Mouse (Mus musculus): ENCODE data around the gene Sox2.

The Sox2 gene

DNA sequence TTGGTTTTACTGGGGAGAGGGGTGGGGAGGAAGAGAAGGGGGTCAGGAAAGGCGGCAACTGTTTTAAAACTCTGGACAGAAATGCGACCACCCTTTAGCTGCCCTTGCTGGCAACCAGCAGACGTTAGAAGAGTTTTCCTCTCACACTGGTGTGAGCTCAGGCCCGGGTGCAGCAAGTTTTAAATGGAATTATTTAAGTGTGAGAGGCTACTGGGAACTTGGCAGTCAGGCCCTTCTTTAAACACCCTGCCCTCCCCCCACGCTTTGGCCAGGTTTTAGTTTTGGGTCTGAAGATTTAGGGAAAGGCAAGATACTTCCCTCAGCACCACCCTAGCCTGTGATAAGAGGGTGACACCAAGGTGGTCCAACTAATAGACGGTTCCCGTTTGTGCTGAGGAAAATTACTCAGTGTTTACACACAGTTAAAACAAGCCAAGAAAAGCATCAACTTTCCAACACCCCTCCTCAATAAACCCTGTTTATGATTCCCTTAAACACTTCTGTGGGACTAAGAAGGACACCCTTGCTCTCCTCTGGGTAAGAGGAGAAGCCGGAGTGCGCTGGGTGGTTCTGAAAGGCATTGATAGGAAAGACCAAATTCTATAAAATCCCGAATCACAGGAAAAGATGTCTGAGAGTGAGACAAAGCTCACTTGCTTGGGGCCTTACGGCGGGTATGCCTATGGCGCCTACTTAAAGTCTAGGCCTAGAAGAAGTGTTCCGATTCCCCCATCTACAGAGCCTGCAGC is 10.5 kb downstream of the Sox2 start:
- DNase-seq = no peak

- DNase-seq = no peak
Observed at GRCm38 (mm10) chr3:34661341-34662007, 11.3 kb downstream of the Sox2 start.

DNA sequence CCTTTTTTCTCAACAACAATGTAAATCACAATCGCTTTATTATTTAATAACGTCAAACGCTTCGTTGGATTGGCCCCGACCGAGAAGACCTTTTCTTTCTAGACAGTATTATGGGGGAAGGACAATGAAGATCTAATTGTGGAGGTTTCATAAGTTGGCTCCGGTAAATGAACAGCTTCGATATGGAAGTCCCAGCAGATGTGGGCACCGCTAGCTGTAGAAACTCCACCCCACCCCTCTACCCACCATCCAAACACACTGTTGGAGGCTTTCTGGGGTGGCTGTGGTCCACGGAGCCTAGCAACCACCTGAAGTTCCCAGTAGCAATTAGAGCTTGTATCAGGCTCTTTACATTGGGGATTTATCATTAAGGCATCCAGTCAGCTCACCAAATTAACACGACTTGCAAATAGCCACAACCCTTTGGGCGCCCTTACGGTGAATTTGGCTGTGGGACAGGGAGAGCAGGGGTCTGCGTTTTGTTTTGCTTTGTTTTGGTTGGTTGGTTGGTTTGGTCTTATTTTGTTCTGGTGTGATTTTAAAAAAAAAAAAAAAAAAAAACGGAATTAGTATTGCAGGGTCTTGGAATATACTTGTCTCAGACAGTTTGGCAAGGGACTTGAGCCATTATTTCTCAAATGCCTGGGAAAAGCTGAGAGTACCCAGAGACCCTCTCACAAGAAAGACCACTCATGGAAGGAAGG is 12.0 kb downstream of the Sox2 start:
- no peak for DNase-seq

GRCm38 (mm10) chr3:34662712-34663655 is 12.8 kb downstream of the Sox2 start:
- no peak for DNase-seq

DNA sequence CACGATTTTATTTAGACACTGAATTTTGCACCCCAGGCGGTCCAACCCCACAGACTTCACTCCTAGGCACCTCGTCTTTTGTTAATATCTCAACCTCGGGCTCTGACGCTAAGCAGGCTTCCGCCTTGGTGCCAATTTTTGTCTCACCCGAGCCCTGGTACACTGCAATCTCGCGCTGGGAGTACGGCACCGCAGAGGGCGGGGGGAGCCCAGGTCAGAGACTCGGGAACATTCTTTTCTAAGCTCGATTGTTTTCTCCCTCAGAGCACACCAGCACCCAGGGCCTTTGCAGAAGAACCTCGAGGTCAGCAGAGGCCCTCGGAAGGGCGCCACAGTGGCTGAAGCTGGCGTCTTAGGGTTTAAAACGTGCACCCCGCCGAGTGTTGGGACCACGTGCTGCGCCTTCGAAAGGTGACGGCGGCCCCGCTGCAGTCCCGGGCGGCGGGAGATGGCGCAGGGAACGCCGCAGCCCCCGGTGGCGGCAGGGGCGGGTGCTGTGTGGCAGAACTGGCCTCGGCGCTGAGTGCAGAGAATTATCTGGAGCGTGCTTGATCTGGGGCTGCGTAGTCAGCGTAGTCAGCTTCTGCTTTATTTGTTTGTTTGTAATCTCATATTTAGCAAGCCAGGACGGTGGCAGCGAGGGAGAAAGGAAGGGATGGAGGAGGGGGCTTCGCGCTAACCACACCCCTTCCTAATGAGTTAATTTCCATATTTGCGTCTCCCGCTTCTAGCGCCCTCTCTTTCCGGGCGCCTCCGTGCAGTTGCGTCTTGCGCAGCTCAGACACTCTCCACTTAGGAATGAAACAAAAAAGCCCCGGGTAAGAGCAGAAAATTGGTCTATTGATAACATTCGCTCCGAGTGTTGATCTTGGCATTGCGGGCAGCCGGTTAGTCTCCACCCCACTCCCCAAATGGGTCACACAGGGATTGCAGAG is 13.8 kb downstream of the Sox2 start:
- DNase-seq = no peak

- no peak for DNase-seq
Observed at GRCm38 (mm10) chr3:34664636-34665531, 14.7 kb downstream of the Sox2 start.

- DNase-seq = no peak
Observed at GRCm38 (mm10) chr3:34665751-34666665, 15.8 kb downstream of the Sox2 start.

DNA sequence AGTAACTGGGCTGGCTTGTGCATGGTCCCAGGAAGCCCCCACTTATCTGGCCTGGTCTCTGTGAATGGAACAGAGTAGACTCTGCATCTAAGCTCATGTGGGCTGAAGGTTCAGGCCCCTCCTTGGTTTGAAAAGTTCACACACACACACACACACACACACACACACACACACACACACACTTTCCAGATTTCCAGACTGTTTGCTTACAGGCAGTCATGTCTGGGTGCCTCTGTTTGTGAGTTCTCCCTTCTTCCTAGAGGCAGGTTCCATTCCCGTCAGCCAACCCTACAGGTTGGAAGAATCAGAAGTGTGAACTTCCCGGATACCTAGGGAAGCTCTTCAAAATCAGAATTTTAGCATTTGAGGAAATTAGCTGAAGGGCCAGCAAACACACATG is 17.0 kb downstream of the Sox2 start:
- no peak for DNase-seq

DNA sequence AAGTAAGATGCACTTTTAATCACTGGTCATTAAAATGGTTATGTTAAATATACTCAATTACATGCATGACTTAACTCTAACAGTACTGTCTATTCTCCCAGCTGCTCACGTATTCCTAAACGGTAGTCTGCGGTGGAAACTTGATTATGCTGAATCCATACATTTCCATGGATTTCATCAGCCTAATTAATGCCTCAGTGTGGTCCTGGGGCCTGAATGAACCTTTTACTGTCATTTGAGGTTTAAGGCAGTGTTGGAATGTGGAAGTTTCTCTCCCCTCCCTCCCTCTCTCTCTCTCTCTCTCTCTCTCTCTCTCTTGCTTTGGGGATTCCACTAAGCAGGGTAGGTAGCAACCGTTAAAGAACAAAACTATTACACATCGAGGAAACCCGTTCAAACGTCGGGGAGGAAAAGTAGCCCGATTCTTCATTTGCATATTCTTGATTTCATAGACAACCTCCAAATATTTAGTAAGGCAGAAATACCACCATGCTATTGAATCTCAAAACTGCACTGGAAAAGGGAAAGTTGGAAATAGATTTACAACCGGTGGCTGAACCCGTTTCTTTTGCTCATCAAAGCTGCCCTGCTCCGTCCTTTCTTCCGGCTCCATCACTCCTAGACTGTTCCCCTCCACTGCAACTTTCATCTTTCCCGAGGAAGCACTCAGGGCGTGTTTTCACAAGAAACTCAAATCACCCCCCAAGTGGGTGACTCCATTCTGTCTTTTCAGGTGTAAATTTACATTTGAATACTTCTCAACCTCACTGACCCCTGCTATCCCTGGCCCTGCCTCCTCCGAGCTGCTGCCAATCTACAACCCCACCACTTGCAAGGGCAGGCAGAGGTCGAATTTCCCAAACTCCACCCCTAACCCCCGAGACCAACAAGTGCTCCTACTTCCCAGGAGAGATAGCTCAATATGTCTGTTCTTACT is 17.9 kb downstream of the Sox2 start:
- no peak for DNase-seq

DNA sequence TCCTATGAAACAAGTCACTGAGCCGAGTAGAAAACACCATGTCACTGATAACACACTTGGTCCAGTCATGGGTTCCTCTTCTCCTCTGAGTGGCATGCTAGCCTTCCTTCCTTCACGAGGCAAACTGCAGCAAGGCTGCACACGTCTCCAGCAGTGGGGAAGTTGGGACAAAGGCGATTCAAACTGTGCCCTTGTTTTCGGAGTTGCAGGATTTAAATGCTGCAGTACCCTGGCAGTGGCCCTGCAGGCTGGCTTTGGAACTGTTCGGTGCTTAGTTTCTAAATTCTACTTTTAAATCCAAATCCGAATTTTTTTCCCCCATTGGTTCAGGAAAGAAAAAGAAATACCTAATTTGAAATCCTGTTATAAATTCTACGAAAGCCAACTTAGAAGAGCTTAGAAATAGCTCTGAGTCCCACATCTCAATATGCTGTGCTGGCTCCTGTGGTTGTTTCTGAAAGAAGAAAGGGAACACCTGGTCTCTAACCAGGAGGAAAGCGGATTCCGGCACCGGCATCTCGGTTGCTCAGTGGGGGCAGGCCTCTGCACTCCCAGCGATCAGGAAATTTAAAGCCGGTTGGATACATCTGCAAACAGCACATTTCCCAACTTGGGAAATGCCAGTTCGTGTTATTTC is 20.9 kb downstream of the Sox2 start:
- DNase-seq = no peak

GRCm38 (mm10) chr3:34678840-34679239 is 28.6 kb downstream of the Sox2 start:
- no peak for DNase-seq

DNA sequence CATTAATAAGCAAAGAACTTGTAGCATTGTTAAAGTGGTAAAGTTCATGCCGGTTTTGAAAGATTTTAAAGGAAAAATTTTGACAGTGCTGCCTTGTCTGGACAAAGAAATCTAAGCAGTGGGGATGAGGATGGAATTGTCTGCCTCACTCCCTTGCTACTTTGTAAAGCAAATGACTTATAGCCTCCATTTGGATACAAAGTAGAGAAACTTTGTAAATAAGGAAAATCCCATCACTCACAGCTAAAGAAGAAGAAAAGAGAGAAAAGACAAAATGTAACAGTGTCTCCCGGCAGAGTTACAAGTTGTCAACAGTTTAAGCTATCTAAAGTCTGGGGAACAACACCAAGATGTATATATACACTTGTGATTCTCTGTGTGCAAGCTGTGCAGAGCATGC is 29.2 kb downstream of the Sox2 start:
- no peak for DNase-seq

DNA sequence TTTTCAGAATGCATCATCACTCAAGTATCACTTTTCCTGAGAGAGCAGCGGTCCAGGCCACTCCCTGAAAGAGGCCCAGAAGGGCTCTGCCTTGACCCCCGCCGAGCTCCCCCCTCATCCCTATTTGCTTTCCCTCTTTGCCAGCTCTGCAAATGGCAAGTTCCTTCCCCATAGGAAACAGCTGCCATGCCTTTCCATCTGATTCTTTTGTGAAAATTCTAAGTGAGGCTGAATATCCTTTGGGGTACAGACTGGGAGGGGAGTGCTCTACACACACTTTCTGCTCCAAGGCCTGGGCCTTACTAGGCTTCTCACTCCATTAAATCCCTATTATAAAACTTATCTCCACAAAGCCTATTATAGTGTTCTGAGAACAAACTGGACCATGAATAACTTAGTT is 29.7 kb downstream of the Sox2 start:
- DNase-seq = no peak

- DNase-seq = no peak
Observed at GRCm38 (mm10) chr3:34688072-34688471, 37.9 kb downstream of the Sox2 start.

DNA sequence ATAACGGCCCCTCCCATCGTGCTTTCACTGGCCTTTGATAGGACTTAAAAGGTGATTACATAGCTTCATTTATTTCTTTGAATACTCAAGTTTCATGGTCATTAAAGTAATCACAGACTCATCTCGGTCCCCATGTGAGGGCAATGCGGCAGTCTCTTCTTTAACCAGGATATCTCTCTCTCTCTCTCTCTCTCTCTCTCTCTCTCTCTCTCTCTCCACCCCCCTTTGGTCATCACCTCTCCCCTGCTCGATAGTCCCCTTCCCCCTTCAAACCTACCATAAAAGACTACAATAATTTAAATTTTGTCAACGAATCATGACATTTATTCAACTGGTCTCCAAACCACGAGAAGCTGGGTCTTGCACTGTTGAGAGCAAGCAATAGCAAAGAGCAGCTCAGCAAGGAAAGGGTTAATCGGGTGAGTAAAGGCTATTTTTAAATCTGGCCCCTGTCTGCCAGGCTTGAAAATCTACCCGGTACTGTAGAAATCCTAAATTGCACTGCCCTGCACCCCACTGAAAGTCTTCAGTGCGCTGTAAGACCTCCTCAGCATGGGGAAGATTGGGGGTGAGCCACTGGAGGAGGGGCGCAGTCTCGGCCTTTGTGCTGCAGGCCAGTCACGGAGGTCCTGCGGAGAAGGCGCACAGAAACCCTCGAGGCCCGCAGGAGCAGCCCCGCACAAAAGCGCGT is 41.6 kb downstream of the Sox2 start:
- DNase-seq = no peak

- DNase-seq = no peak
Observed at GRCm38 (mm10) chr3:34692394-34692745, 42.2 kb downstream of the Sox2 start.

Data from cerebellum, adult 8-10 months (tissue).